Mouse (Mus musculus) thymus, postnatal 14 days (tissue): ENCODE measurements around the gene Ripply1.

Source experiments
- DNase-seq: peaks from one replicate; pipeline ENCODE4 v3.0.0; 2021

The Ripply1 gene

DNA sequence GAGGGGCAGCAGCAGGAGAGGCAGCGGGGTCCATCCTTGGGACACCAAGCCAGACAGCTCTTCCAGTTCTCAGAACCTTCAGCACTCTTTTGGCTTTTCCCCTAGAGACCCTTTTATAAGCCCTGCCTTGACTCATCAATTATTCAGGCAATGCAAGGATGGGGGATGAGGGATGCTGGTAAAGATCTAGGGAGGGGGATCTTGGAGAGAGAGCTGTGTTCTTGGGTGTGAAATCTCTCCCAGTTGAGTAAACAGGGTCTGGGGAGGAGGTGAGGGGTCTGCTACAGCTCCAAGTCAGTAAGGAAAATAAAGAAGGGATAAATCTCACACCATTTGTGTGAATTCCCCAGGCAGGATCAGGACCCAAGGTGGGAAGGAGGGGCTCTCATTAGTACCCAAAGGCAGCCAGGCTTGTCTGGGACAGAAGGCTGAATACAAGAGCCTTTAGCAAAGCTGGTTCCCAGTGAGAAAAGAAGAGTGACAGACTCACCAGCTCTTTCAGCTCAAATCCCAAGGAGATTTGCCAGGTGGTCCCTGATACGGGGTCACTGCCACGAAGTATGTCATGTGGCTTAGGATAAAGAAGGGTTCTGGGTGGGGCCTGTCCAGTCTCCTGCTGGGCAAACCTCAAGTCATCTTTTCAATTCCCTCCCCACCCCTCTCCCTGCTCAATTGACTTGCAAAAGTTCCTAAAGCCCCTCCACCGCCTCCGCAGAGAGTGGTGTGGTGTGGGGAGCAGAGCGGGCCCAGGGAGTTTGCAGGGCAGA is at the start of gene Ripply1:
TSS of gene Ripply1 (minus strand) at position 76 of the 767 bp plus-strand sequence.
- no peak for DNase-seq

DNA sequence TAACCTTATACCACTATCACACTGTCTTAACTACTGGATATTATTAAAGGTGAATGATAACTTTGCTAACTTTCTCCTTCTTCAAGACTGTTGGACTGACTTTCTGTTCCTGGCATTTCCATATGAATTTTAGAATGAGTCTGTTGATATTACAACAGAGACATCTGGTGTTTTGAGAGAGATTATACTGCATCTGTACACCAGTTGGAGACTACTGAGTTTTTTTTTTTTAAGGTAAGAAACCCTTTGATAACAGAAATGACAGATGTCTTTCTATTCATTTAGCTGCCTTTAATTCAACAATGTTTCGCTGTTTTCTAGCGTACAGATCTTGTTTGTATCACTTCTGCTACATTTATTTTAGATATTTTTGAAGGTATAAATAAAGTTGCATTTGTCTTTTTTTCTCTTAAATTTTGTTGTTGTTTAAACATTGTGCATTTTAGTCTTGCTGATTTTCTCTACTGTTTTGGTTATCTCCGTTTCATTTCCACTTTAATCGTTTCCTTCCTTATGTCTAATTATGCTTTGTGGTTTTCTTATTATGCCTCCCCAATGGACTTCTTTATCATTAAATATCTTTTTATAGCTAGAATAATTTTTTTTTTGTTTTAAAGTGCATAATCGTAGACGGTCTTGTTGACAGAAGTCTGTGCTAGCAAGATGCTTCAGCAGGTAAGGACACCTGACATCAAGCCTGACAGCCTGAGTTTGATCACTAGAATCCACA is 46.4 kb upstream of the Ripply1 start:
- DNase-seq, result no peak

DNA sequence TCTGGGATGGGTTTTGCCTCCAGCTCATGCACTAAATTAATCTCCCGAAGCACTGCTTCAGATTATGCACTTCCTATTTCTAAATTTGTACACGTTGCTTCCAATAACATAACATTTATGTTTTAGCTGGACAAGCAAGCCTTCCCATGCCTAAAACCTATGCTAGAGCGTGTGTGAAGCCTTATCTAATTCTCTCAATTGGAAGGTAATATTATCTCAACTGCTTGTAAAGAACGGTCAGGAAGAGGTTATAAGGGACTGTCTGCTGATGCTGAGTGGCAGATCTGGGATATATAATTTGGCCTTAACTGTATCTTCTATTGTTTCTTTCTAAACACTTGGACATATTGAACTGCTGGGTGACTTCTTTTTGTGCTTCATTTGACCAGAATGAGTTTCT is 44.8 kb upstream of the Ripply1 start:
- no peak for DNase-seq

DNA sequence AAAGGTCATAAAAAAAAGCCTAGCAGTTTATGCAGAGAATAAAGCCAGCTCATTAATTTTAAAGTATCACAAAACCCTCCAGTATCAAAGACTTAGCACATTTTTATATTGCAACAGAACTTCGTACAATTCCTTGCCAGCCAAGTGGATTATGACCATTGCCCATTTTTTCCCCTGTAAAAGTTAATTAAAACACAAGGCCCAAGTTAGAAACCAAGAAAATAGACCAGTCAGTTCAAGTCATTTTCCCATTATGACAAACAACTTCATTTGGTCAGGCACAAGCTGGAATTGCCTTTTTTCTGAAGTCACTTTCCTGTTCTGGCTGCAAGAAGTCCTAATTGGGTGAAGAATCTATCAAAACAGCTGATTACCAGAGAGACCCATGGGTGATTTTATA is 43.2 kb upstream of the Ripply1 start:
- no peak for DNase-seq

DNA sequence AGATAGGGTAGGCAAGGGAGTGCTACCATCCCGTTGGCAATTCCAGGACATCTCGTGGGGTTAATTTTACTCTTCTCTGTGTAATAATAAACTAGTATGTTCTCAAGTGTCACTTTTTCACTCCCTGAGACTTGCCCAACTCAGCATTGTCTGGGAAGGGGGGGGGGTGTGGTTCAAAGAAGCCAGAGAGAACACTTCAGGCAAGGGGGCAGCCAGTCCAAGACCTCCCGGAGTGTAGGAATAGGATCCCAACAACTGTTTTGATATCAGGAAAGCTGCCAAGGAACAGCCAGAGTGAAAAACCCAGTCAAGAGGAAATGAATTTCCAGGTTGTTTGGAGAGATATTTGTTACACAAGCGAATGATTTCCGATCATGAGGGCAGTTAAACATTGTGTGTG is 33.0 kb upstream of the Ripply1 start:
- DNase-seq, result no peak

DNA sequence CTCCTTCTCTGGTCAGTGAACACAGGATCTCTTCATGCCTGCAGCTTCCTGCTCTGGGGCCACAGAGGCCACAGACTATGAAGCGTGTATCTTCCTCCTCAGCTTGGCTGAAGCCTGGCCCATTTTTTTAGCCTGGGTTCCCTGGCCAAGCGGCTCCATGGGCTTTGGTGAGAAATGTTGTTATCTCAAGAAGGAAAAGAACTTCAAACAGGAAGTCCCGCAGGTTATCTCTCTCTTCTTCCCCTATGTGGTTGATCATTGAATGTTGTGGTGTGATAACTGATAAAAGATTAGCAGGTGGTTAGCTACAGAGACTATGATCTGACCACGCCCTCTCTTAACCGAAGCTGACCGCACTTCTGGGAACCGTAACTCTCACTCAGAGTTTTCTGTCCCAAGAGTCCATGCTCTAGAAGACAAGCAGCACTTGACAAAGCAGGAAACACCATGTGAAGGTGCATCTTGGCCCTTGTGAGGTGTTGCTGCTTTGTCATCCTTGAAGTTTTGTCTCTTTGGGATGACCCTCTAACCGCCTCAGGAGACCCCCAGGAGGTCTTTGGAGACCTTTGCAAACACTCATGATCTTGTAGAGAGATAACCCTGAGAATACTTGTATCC is 32.0 kb upstream of the Ripply1 start:
- no peak for DNase-seq

DNA sequence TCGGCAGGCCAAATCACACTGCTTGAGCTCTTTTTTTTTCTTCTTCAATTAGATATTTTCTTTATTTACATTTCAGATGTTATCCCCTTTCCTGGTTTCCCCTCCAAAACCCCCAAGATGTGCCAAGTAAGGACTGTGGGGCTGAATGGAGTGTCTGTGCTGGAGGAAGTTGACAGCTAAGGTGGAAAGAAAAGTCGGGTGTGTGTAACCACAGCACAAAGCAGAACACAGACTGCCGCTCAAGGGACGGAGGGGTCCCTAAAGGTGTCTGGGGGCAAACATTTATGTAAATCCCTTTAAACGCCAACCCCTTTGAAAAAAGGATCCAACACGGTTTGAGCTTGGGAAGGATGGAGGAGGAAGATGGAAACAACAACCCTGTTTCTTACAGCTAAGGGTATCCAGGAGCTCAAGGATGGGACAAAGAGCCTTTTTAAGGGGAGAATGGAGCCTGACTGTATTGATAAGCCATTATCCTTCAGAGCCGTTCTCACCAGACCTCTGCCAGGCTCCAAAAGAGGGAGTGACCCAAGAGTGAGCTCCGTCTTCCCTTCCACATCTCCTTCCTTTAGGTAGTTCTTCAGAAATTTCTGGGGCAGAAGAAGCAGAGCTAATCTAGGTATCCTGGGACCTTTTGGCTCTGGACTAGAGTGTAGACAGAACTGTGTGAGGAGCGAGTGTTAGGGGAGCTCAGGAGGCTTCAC is 31.3 kb upstream of the Ripply1 start:
- DNase-seq, result no peak

DNA sequence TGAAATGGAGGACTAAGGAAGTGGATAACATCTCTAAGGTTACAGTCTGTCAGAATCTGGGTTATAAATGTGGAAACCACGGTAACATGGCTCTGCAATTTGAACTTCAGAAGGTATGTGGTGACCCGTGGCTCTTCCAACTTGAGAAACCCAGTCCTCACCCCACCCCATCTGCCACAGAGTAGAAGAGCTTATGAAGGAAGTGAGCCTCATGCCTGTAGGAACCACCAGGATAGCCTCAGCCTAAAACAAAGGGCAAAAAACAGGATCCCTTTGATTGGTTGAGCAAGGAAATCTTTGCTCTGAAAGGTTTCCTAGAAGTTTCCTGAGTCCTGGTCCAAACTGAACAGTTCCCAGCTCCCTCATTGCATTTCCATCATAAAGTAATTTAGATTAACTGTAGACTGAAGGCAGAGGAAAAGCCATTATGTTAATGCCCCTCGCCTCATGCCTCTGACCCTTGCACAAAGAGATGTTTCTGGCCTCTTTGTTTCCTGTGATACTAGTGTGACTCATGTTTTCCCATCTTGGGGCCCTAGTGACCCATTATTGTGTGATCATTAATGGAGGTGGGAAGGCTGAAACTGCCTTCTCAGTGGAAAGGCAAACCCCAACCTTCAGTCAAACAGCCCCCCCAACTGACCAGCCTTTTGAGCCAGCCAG is 30.6 kb upstream of the Ripply1 start:
- no peak for DNase-seq

DNA sequence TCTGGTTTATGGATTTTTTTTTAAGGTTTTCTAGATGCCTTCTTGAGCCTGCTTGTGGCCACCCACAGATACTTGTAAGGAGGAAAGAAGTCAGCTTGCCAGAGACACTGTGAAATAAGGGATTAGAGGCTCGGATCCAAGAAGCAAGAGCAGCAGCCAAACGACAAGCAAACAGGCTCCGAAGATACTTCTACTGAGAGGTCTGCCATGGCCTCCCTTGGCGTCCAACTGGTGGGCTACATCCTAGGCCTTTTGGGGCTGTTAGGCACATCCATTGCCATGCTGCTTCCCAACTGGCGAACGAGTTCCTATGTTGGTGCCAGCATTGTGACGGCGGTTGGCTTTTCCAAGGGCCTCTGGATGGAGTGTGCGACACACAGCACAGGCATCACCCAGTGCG is 26.3 kb upstream of the Ripply1 start:
- DNase-seq, result no peak

DNA sequence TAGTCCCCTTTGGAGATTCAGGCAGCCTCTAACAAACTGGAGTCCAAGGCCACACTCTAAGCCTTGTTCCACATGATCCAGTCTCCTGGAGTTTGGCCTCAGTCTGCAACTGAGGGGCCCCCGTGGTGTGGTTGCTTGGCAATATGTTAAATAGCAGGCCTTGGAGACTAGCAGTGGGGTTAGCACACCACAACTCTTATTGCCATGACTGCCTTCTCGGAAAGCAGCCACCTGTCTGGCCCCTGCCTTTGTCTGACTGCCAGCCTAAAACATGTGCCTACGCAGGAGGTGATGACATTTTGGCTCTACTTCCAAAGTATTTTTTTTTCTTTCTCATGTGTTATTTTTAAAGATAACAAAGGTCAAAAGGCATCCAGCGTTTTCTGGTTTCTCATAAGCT is 25.9 kb upstream of the Ripply1 start:
- DNase-seq, result no peak

DNA sequence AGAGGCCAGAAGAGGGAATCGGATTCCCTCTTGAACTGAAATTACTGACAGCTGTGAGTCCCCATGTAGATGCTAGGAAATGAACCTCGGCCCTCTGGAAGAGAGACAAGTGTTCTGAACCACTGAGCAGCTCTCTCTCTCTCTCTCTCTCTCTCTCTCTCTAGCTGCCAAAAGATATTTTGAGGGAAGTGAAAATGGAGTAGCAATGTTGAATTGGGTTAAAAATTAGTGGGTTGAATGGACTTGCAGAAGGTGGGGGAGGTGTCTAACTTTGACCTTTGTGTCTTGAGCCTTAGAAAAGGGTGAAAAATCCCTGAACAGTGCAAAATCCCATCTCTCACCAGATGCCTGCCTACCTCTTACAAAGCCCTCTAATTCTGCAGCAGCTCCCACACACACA is 25.2 kb upstream of the Ripply1 start:
- no peak for DNase-seq

DNA sequence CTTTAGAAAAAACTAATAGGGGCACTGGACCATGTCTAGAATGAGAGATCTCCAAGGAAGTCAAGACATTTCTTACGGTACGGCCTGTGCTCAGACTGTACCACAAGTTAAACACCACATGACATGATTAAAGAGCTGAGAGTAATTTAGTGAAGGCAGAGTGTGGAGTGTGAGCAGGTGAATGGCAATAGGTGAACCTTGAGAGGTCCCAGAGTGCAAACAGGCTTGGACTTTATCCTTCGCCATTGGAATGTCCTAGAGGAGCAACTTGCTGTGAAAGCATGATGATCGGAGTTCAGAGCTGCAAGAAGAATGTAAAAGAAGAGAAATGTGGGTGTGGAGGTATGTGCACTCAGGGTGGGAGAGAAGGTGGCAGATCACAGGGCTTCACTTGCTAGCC is 23.8 kb upstream of the Ripply1 start:
- DNase-seq, result no peak

DNA sequence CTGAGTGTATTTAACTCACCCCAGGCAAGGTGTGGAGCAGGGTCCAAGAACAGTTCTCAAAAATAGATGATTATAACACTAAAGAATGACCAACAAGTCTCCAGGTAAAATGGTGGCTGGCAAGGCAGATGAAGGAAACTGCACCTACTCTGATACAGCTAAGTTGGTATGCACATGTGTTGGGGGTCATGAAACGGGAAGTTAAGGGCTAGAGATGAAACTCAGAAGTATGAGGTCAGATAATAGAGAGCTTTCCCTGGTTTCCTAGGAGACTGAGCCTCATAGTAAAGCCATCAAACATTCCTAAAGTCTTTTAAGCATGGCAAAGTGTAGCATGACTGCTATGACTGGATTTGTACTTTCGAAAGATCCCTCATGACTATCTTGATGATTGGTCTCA is 20.9 kb upstream of the Ripply1 start:
- no peak for DNase-seq

DNA sequence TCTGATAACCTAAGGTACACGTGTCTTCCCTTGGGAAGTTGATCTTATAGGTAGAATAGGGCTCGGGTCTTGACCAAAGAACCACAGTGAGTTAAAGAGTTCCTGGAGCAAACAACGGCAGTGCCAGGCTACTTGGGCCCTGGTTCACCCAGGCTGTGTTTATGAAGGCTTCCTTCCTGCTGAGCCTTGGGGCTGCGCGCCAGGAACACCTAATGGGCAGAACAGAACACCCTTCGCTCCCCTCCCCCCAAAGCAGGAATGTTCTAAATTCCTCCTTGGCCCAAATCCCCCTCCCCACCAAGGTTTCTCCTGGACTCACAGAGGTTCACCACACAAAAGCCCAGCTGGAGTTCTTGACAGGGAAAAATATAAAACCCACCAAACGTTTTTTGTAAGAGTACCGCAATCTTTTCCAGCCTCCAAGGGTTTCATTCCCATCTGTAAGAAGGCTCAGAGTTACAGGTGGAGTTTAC is 18.3 kb upstream of the Ripply1 start, which contains the start of gene Cldn2:
TSS of gene Cldn2 (plus strand) at position 423 of the 473 bp plus-strand sequence.
- DNase-seq, result no peak

DNA sequence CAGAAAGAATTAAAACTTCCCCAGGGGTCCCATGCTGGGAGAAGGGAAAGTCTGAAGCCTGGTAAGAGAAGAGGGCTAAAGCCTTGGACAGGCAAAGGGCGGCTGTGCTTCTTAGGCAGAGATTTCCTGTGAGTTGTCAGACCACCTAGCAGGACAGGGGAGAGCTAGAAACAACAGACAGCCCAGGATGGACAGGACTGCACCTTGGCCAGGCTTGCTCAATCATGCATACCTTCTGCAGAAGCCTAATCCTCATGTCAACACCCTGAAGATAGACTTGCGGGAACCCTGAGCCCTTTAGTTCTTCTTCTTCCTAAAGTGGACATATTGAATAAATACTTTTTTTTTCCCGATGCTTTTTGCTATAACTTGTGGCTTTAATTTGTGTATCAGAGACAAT is 17.8 kb upstream of the Ripply1 start:
- no peak for DNase-seq

DNA sequence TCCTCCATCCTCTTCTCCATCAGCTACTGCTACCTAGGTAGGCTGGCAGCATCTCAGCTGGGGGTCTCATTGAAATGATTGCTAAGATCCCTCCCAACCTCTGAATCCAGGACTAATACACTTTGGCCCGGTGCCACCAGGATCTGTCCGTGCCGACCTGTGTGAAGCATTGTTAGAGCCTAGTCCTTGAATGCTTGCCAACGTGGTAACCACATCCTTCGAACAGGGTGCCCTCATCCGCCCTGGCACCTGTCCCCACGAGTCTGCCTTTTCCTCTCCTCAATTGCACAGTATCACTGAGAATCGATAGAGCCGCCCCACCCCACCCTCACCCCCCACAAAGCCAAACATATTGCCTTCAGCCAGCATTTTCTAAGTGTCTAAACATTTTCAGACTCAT is 15.7 kb upstream of the Ripply1 start:
- peak; percentile 6 for DNase-seq

DNA sequence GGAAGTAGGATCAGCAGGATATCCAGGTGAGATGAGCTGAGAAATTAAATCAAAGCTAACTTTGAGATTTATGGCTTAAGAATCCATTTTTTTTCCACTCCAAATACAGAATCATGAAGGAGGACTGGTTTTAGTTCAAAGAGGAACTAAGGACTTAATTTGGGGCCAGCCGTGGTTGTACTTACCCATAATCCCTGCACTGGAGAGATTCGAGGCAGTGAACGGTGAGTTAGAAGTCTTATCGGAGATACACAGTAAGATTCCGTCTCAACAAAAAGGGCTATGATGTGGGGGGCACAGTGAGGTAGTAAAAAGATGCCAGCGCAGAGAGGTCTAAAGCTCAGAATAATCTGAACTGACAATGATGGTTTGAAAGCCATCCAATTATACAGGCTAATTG is 13.9 kb upstream of the Ripply1 start:
- DNase-seq, result no peak

DNA sequence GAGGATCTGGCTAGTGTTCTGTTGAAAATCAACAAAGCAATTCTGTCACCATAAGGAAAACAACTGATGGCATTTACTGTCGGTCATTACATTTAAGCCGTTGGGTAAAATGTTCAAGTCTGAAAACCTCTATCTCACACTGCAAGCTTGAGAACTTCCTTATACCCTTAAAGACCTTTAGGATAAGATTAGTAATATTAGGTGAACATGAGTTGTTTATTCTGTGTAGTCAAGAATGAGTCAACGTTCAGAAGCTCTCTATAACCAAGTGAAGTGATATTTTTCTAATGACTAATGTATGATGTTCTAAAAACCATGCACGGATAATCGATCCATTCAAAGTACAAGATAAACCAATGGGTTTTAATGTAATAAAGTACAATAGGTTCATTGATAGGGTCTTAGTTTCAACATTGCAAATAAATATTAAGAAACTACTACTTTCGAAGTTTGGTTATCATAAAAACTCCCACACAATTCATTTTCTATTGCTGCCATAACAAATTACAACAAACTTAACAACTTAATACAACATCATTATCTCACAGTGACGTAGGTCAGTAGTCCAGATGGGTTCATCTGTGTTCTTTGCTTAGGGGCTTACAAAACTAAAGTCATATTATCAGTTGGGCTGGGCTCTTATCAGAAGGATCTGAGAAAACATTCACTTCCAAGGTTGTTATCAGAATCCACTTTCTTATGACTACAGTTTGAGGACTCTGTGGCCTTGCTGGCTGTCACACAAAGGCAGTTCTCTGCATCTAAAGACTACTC is 12.1 kb upstream of the Ripply1 start:
- DNase-seq, result no peak

DNA sequence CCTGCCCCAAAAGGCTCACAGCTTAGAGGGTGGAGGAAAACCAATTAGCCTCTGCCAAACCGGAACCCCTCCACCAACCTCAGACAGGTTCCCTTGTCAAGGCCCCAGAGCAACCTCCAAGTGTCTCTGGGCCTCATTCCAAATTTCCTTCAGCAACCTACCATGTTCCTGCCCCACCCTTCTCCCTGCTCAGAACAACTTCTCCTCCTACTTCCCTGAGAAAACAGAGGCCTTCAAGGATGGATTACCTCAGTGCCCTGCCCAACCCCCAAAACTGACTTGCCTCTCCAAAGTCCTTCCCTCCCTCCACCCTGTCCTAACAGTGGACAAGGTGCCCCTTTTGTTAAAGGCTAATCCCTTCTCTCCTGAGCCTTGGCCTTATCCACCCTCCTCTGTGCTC is 3.6 kb upstream of the Ripply1 start:
- DNase-seq, result no peak

DNA sequence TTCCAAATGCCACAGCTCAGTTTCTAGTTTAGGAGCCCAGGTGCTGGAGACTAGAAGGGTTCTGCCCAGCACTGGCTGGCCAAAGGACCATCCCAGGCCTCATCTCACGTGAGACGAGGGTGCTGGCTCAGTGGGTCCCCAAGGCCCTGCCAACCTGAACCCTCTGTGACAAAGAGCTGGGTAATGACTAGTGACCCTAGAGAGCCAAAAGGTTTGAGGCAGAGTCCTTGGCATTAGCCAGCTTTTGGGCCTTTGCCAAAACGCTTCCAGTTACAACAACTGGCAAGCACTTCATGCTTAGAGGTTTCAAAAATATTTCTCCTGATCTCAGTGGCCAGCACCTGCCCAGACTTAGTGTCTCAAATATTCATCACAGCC is 881 bp upstream of the Ripply1 start:
- no peak for DNase-seq

DNA sequence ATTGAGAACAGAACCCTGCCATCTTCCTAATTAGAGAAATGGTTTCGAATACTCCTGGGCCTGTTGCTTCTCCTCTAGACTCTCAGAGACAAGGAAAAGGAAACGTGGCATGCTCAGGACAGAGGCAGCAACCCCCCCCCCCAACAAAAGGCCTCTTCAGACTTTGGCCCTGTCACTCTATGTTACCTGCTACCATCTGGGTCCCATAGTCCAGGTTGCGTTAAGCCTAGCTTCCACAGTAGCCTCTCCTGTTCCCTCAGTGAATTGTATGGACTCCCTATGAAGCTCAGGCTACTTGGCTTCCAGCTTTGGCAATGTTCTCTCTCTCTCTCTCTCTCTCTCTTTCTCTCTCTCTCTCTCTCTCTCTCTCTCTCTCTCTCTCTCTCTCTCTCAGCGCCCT is 590 bp downstream of the Ripply1 start:
- no peak for DNase-seq

DNA sequence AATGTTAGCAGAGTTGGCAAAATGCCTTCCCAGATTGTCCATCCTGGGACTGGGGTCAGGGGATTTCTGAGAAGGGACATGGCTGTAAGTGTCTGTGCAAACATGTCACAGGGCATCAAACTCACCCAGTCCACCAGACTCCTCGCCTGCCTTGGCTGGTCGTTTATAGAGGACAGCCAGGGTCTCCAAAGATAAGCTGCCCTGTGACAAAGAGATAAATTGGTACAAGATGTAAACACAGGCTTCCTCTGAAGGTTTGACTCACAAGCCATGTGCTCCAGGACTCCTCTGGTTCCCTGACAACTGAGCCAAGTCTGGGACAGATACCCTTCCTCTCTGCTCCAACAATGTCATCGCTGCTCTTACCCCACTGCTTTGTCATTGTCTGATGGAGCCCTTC is 1.2 kb downstream of the Ripply1 start:
- no peak for DNase-seq
